Mouse (Mus musculus): Measurements from ENCODE around the gene Cbln1. TPM values are rescaled to one million over a fixed set of nuclear protein-coding genes. Genes with fewer than 3 reads are reported as not detected.

Gene Cbln1
- polyA plus RNA-seq, 1 experiment from 2014 or later = 2.8 TPM

DNA sequence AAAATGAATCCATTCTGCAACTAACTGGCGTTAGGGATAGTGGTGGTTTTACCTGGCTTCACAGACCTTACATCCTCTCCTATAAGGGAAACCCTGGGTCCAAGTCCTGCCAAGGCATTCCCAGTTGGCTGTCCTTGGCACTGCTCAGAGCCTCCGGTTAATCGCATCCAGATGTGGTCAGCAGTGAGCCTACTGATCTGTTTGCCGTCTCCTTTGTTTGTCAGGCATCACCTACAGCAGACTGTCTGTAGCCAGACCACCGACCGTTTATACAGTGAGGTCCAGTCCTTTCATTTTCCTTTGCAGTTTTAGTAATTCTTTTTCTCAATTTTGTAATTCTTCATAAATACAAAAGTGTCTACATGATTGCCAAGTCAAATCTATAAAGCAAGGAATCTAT is 25.2 kb upstream of the Cbln1 start:
- 37% methylated on average over 6 of the region's 6 CpGs for WGBS
- H3K36me3 ChIP-seq (replicated peaks; ENCODE audit: control insufficient read depth, insufficient read depth, low read depth, low read length) = no peaks in the 10 kb centered on the region
- no peaks in the 10 kb centered on the region for H3K9me3 ChIP-seq (replicated peaks; ENCODE audit: control insufficient read depth, low read length)
- H3K27me3 ChIP-seq (ENCODE audit: control insufficient read depth, insufficient read depth, low read length) = no peaks in the 10 kb centered on the region
- DNase-seq (ENCODE audit: low spot score) = peak; percentile 54
- no peaks in the 10 kb centered on the region for H3K4me1 ChIP-seq (ENCODE audit: control insufficient read depth, insufficient read depth, low read length)
- H3K4me2 ChIP-seq (ENCODE audit: low read depth, low read length) = no peak overlapping the region
- no peak for ATAC-seq (replicated peaks; ENCODE audit: insufficient number of reproducible peaks, low FRiP score, low TSS enrichment, low read depth)
- H3K27ac ChIP-seq (replicated peaks; ENCODE audit: low read depth, low read length) = no peak overlapping the region
- no peak overlapping the region for H3K9ac ChIP-seq (replicated peaks; ENCODE audit: low read length)
- H3K4me3 ChIP-seq (ENCODE audit: low read depth, low read length) = no peak overlapping the region

DNA sequence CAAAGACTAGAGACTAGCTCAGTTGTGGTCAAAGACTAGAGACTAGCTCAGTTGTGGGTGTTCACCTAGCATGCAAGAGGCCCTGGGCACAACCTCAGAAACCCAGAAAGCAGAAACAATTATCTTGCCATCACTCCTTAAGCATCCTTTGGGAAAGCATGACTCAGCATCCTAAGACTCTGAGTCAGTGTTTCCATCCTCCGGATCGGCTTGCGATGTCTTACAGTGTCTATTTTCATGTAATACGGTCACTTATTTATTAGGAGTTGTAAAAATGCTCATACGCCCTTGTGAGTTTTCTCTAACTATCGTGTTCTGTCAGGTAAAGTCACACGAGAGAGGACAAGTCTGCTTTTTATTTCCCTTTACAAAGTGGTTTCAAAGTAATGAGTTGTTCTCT is 24.1 kb upstream of the Cbln1 start:
- H3K27ac ChIP-seq (replicated peaks; ENCODE audit: low read depth, low read length) = no peak overlapping the region
- no peak overlapping the region for H3K4me2 ChIP-seq (ENCODE audit: low read depth, low read length)
- no peaks in the 10 kb centered on the region for H3K9me3 ChIP-seq (replicated peaks; ENCODE audit: control insufficient read depth, low read length)
- ATAC-seq (replicated peaks; ENCODE audit: insufficient number of reproducible peaks, low FRiP score, low TSS enrichment, low read depth) (no peak), DNase-seq (ENCODE audit: low spot score) (no peak)
- H3K27me3 ChIP-seq (ENCODE audit: control insufficient read depth, insufficient read depth, low read length) = no peaks in the 10 kb centered on the region
- H3K9ac ChIP-seq (replicated peaks; ENCODE audit: low read length) = no peak overlapping the region
- no peaks in the 10 kb centered on the region for H3K4me1 ChIP-seq (ENCODE audit: control insufficient read depth, insufficient read depth, low read length)
- H3K36me3 ChIP-seq (replicated peaks; ENCODE audit: control insufficient read depth, insufficient read depth, low read depth, low read length) = no peaks in the 10 kb centered on the region
- H3K4me3 ChIP-seq (ENCODE audit: low read depth, low read length) = no peak overlapping the region
- WGBS = 89% methylated on average over 7 of the region's 7 CpGs

DNA sequence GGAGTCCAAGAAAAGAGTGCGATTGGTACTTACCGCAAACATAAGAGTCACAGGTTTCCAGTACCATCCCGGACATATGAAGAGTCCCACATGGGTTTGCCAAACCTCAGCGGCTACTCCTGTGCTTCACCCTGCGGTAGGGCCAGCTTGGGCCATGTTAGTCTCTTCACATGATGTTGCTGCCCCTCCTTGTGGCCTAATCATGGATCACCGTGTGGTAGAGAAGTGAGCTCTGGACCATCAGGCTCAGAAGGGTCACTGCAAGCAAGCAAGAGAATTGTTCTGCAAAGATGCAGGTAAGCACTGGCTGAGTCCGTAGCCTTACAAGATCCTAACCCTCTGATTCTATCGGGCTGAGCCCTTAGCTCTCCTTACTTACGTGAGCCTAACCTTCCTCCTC is 22.5 kb upstream of the Cbln1 start:
- DNase-seq (ENCODE audit: low spot score) = no peak
- H3K9ac ChIP-seq (replicated peaks; ENCODE audit: low read length) = no peak overlapping the region

DNA sequence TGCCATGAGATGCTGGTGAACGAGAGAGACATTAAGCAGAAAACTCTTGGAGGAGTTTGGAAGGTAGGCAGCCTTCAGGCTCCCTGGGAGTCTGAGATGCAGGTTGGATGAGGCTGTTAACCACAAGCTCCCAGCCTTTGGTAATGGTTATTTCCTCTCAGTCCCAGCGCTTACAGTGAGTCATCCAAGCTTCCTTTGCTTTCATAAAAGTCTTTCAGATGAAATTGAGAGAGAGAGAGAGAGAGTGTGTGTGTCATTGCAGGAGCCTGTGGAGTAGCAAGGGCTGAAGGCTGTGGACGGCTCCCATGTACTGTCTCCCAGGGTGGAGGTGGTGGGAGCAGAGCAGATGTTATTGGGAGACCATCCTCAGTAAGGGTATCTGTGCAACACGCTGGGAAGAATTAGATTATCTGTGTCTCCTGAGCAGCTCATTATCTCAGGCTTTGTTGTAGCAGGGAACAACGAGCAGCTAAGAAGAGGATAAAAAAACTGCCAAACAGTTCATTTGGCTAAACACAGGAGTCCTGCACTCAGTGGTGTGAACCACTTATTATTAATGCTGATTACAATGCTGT is 17.5 kb upstream of the Cbln1 start:
- Histone ChIP-seq H3K9ac (replicated peaks; ENCODE audit: low read length) (no peak overlapping the region), H3K36me3 (replicated peaks; ENCODE audit: control insufficient read depth, insufficient read depth, low read depth, low read length) (no peaks in the 10 kb centered on the region), H3K27me3 (ENCODE audit: control insufficient read depth, insufficient read depth, low read length) (no peaks in the 10 kb centered on the region), H3K4me2 (ENCODE audit: low read depth, low read length) (no peak overlapping the region), H3K27ac (replicated peaks; ENCODE audit: low read depth, low read length) (no peak overlapping the region), H3K9me3 (replicated peaks; ENCODE audit: control insufficient read depth, low read length) (no peaks in the 10 kb centered on the region), H3K4me3 (ENCODE audit: low read depth, low read length) (no peak overlapping the region), H3K4me1 (ENCODE audit: control insufficient read depth, insufficient read depth, low read length) (no peaks in the 10 kb centered on the region)
- DNase-seq (ENCODE audit: low spot score) (no peak), ATAC-seq (replicated peaks; ENCODE audit: insufficient number of reproducible peaks, low FRiP score, low TSS enrichment, low read depth) (no peak)
- 72% methylated on average over 5 of the region's 5 CpGs for WGBS

More for the DNA sequence above, 22.5 kb upstream of the Cbln1 start:
- Histone ChIP-seq H3K4me2 (ENCODE audit: low read depth, low read length) (no peak overlapping the region), H3K27ac (replicated peaks; ENCODE audit: low read depth, low read length) (no peak overlapping the region), H3K36me3 (replicated peaks; ENCODE audit: control insufficient read depth, insufficient read depth, low read depth, low read length) (no peaks in the 10 kb centered on the region), H3K4me3 (ENCODE audit: low read depth, low read length) (no peak overlapping the region), H3K4me1 (ENCODE audit: control insufficient read depth, insufficient read depth, low read length) (no peaks in the 10 kb centered on the region), H3K9me3 (replicated peaks; ENCODE audit: control insufficient read depth, low read length) (no peaks in the 10 kb centered on the region), H3K27me3 (ENCODE audit: control insufficient read depth, insufficient read depth, low read length) (no peaks in the 10 kb centered on the region)
- 74% methylated on average over 9 of the region's 9 CpGs for WGBS
- ATAC-seq (replicated peaks; ENCODE audit: insufficient number of reproducible peaks, low FRiP score, low TSS enrichment, low read depth) = no peak

DNA sequence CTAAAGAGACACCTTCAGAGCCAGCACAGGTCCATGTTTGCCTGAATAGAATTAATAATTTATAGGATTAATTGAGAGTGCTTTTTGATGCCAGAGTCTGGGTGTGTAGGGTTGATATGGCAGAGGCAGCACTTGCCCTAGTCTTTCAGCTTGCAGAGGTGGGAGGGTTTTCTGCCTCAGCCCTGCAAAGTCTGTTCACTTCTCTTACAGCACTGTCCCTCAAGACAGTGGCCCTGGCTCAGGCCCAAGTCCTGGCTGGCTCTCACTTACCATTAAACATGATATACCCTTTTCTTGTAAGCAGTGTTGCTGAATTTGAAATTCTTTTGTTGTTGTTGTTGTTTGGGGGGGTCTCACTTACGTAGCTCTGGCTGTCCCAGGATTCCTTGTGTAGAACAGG is 9.0 kb upstream of the Cbln1 start:
- Histone ChIP-seq H3K9ac (replicated peaks; ENCODE audit: low read length) (no peak overlapping the region), H3K4me1 (ENCODE audit: control insufficient read depth, insufficient read depth, low read length) (no peaks in the 10 kb centered on the region), H3K27ac (replicated peaks; ENCODE audit: low read depth, low read length) (no peak overlapping the region), H3K36me3 (replicated peaks; ENCODE audit: control insufficient read depth, insufficient read depth, low read depth, low read length) (no peaks in the 10 kb centered on the region), H3K4me2 (ENCODE audit: low read depth, low read length) (no peak overlapping the region), H3K4me3 (ENCODE audit: low read depth, low read length) (no peak overlapping the region), H3K27me3 (ENCODE audit: control insufficient read depth, insufficient read depth, low read length) (no peaks in the 10 kb centered on the region), H3K9me3 (replicated peaks; ENCODE audit: control insufficient read depth, low read length) (no peaks in the 10 kb centered on the region)
- ATAC-seq (replicated peaks; ENCODE audit: insufficient number of reproducible peaks, low FRiP score, low TSS enrichment, low read depth) = no peak
- no peak for DNase-seq (ENCODE audit: low spot score)
- WGBS = 78% methylated on average over 1 of the region's 1 CpGs

DNA sequence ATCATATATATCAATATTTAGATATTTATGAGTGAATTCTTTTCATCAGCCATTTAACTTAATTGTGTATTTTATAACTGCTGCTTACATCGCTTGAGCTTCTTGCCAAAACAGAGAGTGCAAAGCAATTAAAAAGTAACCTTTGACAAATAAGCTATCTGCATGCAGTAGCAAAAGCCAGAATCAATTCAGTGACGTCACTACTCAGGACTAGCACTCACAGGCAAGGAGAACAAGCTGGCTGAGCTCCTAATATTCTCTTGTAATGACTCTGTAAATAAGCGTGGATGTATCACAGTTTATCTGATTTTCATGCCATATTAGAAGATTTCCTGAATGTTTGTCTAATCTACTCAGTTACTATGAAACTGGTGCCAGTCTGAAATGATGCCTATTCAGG is 5.8 kb upstream of the Cbln1 start:
- H3K27ac ChIP-seq (replicated peaks; ENCODE audit: low read depth, low read length) = no peak overlapping the region
- ATAC-seq (replicated peaks; ENCODE audit: insufficient number of reproducible peaks, low FRiP score, low TSS enrichment, low read depth) = no peak
- H3K9ac ChIP-seq (replicated peaks; ENCODE audit: low read length) = no peak overlapping the region
- peaks cover 17% of the 10 kb centered on the region for H3K27me3 ChIP-seq (ENCODE audit: control insufficient read depth, insufficient read depth, low read length)
- no peak overlapping the region for H3K4me2 ChIP-seq (ENCODE audit: low read depth, low read length)
- no peaks in the 10 kb centered on the region for H3K4me1 ChIP-seq (ENCODE audit: control insufficient read depth, insufficient read depth, low read length)
- H3K4me3 ChIP-seq (ENCODE audit: low read depth, low read length) = no peak overlapping the region
- no peak for DNase-seq (ENCODE audit: low spot score)
- no peaks in the 10 kb centered on the region for H3K36me3 ChIP-seq (replicated peaks; ENCODE audit: control insufficient read depth, insufficient read depth, low read depth, low read length)
- WGBS = 71% methylated on average over 3 of the region's 3 CpGs
- no peaks in the 10 kb centered on the region for H3K9me3 ChIP-seq (replicated peaks; ENCODE audit: control insufficient read depth, low read length)

DNA sequence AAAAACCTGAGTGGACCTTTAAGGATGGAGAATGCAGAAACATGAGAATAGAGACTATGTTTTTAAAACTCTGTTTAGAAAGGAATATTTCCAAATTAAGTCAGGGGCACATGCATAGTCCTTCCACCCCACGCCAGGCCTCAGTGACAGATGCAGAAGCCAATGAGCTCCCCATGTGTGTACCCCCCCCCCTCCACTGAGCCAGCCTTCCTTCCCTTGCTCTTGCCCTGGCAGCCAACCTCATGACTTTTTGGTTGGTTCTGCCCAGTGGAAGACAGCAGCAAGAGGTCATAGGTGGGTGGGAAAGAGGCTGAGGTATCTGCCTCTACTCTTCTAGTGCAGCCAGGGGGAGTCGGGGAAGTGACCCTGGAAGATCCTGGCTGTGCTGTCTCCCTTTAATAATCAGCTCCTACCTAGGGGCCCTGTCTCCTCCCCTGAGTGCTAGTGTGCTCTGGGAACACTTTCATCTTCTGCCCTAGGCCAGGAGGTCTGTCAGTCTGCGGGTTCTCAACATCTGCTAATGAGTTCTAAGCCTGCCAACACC is 4.8 kb upstream of the Cbln1 start:
- no peak for ATAC-seq (replicated peaks; ENCODE audit: insufficient number of reproducible peaks, low FRiP score, low TSS enrichment, low read depth)
- WGBS = 60% methylated on average over 3 of the region's 3 CpGs
- H3K4me1 ChIP-seq (ENCODE audit: control insufficient read depth, insufficient read depth, low read length) = no peaks in the 10 kb centered on the region
- H3K9ac ChIP-seq (replicated peaks; ENCODE audit: low read length) = no peak overlapping the region
- no peaks in the 10 kb centered on the region for H3K36me3 ChIP-seq (replicated peaks; ENCODE audit: control insufficient read depth, insufficient read depth, low read depth, low read length)
- no peaks in the 10 kb centered on the region for H3K9me3 ChIP-seq (replicated peaks; ENCODE audit: control insufficient read depth, low read length)
- H3K27me3 ChIP-seq (ENCODE audit: control insufficient read depth, insufficient read depth, low read length) = peaks cover 24% of the 10 kb centered on the region
- H3K4me3 ChIP-seq (ENCODE audit: low read depth, low read length) = no peak overlapping the region
- DNase-seq (ENCODE audit: low spot score) = no peak
- H3K27ac ChIP-seq (replicated peaks; ENCODE audit: low read depth, low read length) = no peak overlapping the region
- H3K4me2 ChIP-seq (ENCODE audit: low read depth, low read length) = no peak overlapping the region

DNA sequence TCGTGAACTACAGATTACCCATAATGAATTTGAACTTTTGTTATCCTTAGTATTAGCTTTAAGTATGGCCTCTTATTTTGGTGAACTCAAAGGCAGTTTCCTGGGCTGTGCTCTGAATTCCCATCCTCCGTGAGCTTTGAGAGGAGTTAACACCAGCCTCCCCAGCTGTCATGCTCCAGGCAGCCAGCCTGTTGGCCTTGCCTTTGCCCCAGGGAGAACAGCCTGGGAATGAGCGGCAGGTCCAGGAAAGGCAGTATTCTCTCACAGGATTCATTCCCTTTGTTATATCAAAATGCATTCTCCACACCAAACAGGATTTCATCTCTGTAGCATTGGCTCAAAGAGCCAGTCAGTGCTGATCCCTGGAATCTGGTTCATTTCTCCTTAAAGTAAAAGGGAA is 3.1 kb upstream of the Cbln1 start:
- no peak for ATAC-seq (replicated peaks; ENCODE audit: insufficient number of reproducible peaks, low FRiP score, low TSS enrichment, low read depth)
- Histone ChIP-seq H3K4me1 (ENCODE audit: control insufficient read depth, insufficient read depth, low read length) (peaks cover 9% of the 10 kb centered on the region), H3K27me3 (ENCODE audit: control insufficient read depth, insufficient read depth, low read length) (peaks cover 40% of the 10 kb centered on the region), H3K27ac (replicated peaks; ENCODE audit: low read depth, low read length) (no peak overlapping the region), H3K9me3 (replicated peaks; ENCODE audit: control insufficient read depth, low read length) (no peaks in the 10 kb centered on the region), H3K4me2 (ENCODE audit: low read depth, low read length) (no peak overlapping the region), H3K36me3 (replicated peaks; ENCODE audit: control insufficient read depth, insufficient read depth, low read depth, low read length) (no peaks in the 10 kb centered on the region), H3K9ac (replicated peaks; ENCODE audit: low read length) (no peak overlapping the region), H3K4me3 (ENCODE audit: low read depth, low read length) (no peak overlapping the region)
- DNase-seq (ENCODE audit: low spot score) = no peak
- WGBS = 34% methylated on average over 3 of the region's 3 CpGs
